Mouse (Mus musculus) cerebellum, adult 11-12 months (tissue): Measurements from ENCODE around the gene Ndc80.
"Not testable (repeated sequence)": the region's sequence is repeated elsewhere in the genome, so short reads cannot be mapped to it uniquely, and the experiment has no call there.

Source experiments
- DNase-seq: peaks from one replicate; pipeline ENCODE4 v3.0.0; 2022

The Ndc80 gene

DNA sequence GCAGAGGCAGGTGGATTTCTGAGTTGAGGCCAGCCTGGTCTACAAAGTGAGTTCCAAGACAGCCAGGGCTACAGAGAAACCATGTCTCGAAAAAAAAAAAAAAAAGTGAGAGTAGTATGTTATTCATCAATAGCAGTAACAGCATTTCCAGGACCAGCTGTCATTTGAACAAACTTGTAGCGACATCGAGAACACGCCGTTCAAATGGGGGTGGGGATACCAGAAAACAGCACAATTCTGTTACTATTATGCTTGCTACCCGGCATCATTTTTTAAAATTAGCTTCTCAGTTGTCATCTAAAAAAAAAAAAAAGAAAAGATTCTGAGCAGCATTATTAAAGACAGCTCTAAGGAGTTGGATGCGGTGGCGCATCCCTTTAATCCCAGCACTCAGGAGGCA is 49.2 kb downstream of the Ndc80 start:
- DNase-seq = no peak

GRCm38 (mm10) chr17:71476346-71477020 is 50.2 kb downstream of the Ndc80 start:
- DNase-seq = peak; percentile 25

DNA sequence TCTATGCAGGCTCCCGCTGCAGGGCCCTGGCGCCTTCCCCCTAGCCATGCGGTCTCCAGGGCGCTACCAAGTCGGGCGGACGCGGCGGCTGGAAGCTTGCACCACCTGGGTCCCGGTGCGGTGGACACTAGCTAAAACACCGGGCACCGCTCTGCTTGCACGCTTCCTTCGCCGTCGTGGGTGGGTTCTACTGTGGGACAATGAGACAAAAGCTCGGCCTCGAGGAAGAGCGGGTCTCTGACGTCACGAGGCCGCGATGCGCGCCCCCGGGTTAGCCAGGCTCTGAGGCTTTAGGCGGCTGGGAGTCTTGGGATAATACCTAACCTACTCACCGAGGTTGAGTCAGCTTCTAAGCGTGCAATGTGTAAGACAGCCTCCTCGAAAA is 51.0 kb downstream of the Ndc80 start:
- DNase-seq = peak; percentile 83

DNA sequence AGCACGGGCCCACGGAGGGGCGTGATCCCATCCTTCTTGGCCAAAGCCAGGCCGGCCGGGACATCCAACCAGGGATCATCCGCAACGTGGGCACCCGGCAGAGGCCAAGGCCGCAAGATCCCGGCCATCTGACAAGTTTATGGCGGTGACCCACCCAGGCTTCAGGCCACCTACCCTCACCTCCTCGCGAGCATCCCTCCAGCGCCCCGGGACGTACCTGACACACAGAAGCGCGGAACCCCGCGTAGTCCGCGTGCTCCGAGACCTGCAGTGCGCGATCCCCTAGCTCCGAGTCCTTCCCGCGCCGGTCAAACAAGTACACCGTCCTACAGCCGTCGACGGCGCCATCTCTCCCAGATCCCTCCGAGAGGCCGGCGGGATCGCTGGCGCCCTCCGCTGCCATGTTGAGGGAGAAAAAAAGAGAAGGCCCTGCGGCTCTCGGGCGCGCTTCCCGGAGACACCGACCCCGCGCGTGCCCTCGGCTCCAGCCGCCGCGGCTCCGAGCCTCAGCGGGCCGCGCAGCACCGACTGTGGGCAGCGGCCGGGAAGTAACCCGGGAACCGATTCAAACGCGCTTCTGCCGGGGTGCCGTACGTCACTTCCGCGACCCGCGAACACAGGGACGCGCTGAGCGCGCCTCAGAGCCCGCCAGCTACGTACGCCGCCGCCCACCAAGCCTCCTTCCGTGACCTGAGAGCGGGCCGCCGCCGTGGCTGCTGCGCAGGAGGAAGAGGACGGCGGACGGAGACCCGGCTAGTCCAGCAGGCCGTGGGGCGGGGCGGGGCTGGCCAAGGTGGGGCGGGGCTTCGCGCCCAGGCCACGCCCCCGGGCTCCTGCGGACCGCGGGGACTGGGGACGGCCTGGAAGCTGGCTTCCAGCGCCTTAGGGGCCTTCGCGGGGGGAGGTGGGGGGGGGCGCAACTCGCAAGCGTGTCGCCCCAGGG is 51.6 kb downstream of the Ndc80 start, which contains the start of gene Smchd1:
Gene Smchd1 (minus strand): TSS at position 582 of the 943 bp plus-strand sequence.
- DNase-seq = peak; percentile 96

DNA sequence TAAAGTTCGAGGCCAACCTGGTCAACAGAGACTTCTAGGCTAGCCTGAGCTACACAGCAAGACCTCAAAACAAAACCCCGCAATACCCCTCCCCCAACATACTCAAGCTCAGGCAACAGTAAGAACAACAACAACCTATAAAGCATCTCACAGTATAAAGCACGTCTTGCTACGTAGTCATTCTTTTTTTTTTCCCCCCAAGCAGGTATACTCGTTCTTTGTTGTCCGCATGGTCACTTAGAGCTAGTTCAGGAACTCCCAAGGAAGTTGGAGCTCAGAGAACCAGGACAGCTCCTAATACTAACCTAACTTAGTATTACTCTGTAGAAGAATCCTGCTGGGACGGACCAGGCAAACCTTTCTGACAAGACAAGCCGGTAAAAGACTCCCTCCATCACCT is 52.5 kb downstream of the Ndc80 start:
- DNase-seq = peak; percentile 25

DNA sequence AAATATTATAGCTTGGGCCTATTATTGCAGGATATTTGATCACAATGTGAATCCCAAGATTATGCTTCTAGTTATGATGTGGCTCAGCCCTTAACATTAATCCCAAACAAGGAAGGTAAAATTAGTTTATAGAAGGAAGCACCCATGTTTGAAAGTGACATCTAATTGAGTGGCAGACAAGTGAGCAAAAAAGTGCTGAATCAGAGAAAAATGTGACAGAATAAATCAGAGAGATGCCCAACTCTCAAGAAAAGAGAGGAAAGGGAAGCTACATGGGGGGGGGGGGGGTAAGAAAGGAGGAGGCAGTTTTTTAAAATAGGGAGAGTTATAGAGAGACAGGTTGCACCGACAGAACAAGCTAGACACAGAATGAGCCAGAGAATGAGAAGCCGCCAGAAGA is 55.4 kb downstream of the Ndc80 start:
- DNase-seq = no peak

DNA sequence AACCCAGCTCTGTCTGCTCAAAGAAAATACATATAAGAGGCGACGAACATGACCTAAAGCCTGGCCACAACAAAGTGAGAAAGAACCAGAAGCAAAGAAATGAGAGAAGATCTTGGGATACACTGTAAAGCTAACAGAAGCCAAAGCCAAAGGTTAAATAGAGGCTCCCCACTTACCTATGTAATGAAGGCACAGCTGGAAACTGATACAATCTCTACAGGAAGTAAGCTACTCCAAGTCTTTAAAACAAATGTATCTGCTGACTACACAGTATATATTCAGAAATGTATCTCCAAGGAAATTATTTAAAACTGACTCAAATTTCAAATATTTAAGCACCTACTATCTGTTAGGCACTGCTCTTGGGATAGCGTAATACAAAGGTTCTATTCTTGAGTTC is 66.3 kb downstream of the Ndc80 start:
- DNase-seq = no peak

- no peak for DNase-seq
Observed at GRCm38 (mm10) chr17:71459818-71460217, 66.8 kb downstream of the Ndc80 start, which contains the start of gene Gm4707. Gene Gm4707, minus strand, starts transcription at chr17:71459918.

GRCm38 (mm10) chr17:71457361-71457760 is 69.3 kb downstream of the Ndc80 start:
- DNase-seq = not testable (repeated sequence)
